Comparison of ENCODE assay signal across 30 mouse cellular contexts in the genomic region with DNA sequence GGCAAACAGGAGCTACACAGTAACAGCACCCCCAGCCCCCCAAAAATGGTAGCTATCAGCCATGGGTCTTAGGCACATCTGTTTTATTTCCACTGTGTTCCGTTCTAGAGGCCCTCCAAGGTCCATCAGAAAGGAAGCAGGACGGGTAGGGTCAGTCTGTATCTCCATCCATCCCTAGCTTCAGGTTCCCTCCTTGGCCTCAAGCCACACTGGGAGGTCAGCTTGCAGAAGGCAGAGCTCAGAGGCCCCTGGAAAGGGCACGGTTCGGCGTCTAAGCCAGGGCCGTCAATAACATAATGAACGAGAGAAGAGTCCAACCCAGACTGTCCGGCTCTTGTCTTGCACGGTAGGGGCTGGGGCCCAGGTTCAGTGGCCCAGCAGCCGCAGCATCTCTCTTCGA. TPM values are rescaled to one million over a fixed set of nuclear protein-coding genes. Genes with fewer than 3 reads are reported as not detected.
DNase-seq lines count a peak whose midpoint lies in the region; ATAC-seq and TF ChIP-seq lines count a peak whose summit lies in the region.
"Had no signal": no experiment of that assay in that cellular context is flagged by ENCODE, and none has a peak within 500 bp of the region (broad histone marks: within the 10 kb centered on the region; RNA-seq: fewer than 3 reads in every experiment).

No protein-coding gene starts in this region.

- peak overlapping the region; percentile 4 for H3K4me3 ChIP-seq in cerebellum, adult 2 months (replicated peaks; ENCODE audit: insufficient read depth, low read depth, low read length)
- H3K4me3 ChIP-seq: erythroblast, embryonic 14.5 days; forebrain, embryonic 12.5 days had no signal

- peaks cover 27% of the 10 kb centered on the region for H3K4me1 ChIP-seq in cerebellum, adult 2 months (ENCODE audit: control insufficient read depth, insufficient read depth, low read length)

- 26% methylated on average over 11 of the region's 11 CpGs for WGBS in cerebellum, adult 2 months

- TF ChIP-seq CTCF in cerebellum, adult 2 months (IDR thresholded peaks at IDR 0.05; ENCODE audit: borderline replicate concordance, insufficient read depth, low read depth, low read length), result no peak

- no peak for ATAC-seq in cerebellum, adult (ENCODE audit: insufficient number of reproducible peaks, low FRiP score, low TSS enrichment)
- ATAC-seq: activated CD4-positive, CD25-positive, alpha-beta regulatory T cell, adult 4 months; forebrain, embryonic 15.5 days; hindbrain, embryonic 16.5 days; intestine, embryonic 15.5 days had no signal

- DNase-seq in adrenal gland, adult (ENCODE audit: inconsistent age in 2 of 2, low spot score in 1 of 2), result peak; percentile 42 to 66
- no peak for DNase-seq in adrenal gland, postnatal 4 days (ENCODE audit: low spot score in 2 of 2)
- DNase-seq in cerebellum, adult 2 months, result peak in 1 of 2 experiments; percentile 53
- DNase-seq in cerebellum, postnatal 36 days, result no peak
- peak; percentile 42 to 64 for DNase-seq in cerebellum, postnatal 25 days
- DNase-seq: adrenal gland, postnatal 14 days; embryo, embryonic 11 days; gastrocnemius, postnatal 25 days; heart, adult 18-20 months; heart, postnatal 10 days; heart, postnatal 36 days; kidney, adult 11 months; kidney, adult 8-10 months had no signal

- H3K27ac ChIP-seq in cerebellum, adult 2 months (ENCODE audit: insufficient read depth, low read length), result peak overlapping the region; percentile 44
- H3K27ac ChIP-seq: embryonic facial prominence, embryonic 10.5 days; embryonic facial prominence, embryonic 13.5 days; forebrain, embryonic 12.5 days; forebrain, embryonic 15.5 days; heart, embryonic 15.5 days; hindbrain, embryonic 10.5 days; hindbrain, embryonic 13.5 days; intestine, embryonic 15.5 days had no signal

- no peak for TF ChIP-seq POLR2A in cerebellum, adult 2 months (IDR thresholded peaks at IDR 0.05; ENCODE audit: borderline replicate concordance, insufficient read depth, low read length)

- H3K27me3 ChIP-seq in cerebellum, adult 2 months (ENCODE audit: control insufficient read depth, insufficient read depth, low read length), result no peaks in the 10 kb centered on the region

RNA-seq across cellular contexts. Expression of gene Grin2c, which starts 0.9 kb away (rescaled TPM):
- 1 to 10 TPM; 1.8 to 2.0 TPM for total RNA-seq in adrenal gland, postnatal 4 days (2021)
- polyA plus RNA-seq in cerebellum, adult 2 months (2012; rRNA removed), result 249 and 283 TPM in 2 replicates
- total RNA-seq: heart, postnatal 10 days had no signal
- polyA plus RNA-seq: activated CD4-positive, CD25-positive, alpha-beta regulatory T cell, adult 4 months; embryonic facial prominence, embryonic 13.5 days; forebrain, embryonic 12.5 days; gonadal fat pad, adult 2 months had no signal

RNA-seq across cellular contexts. Expression of gene Fdxr, which starts 8.9 kb away (rescaled TPM):
- total RNA-seq in adrenal gland, postnatal 4 days (2021), result 100 to 1,000 TPM; 608 to 629 TPM
- polyA plus RNA-seq in cerebellum, adult 2 months (2012; rRNA removed), result 53.5 and 56.8 TPM in 2 replicates

RNA-seq across cellular contexts. Expression of gene Fads6, which starts 29.5 kb away (rescaled TPM):
- 10 to 100 TPM; 26.0 to 31.3 TPM for total RNA-seq in adrenal gland, postnatal 4 days (2021)
- polyA plus RNA-seq in cerebellum, adult 2 months (2012; rRNA removed), result 57.3 and 63.7 TPM in 2 replicates

RNA-seq across cellular contexts. Expression of gene Otop2, which starts 39.0 kb away (rescaled TPM):
- not detected for total RNA-seq in adrenal gland, postnatal 4 days (2021)
- 0.65 and 0.97 TPM in 2 replicates for polyA plus RNA-seq in cerebellum, adult 2 months (2012; rRNA removed)
- total RNA-seq: adrenal gland, adult 18-20 months; adrenal gland, postnatal 14 days; gastrocnemius, adult 8-10 months; gastrocnemius, postnatal 25 days; heart, adult 18-20 months; heart, postnatal 10 days; heart, postnatal 36 days had no signal
- polyA plus RNA-seq: activated CD4-positive, CD25-positive, alpha-beta regulatory T cell, adult 4 months; embryonic facial prominence, embryonic 10.5 days; erythroblast, embryonic 14.5 days; forebrain, embryonic 12.5 days; forebrain, embryonic 15.5 days; gonadal fat pad, adult 2 months; heart, embryonic 12.5 days; heart, embryonic 15.5 days; hindbrain, embryonic 10.5 days; hindbrain, embryonic 13.5 days; intestine, embryonic 15.5 days had no signal

RNA-seq across cellular contexts. Expression of gene Ush1g, which starts 53.9 kb away (rescaled TPM):
- under 1 TPM; 0.73 to 0.84 TPM for total RNA-seq in adrenal gland, postnatal 4 days (2021)
- polyA plus RNA-seq in cerebellum, adult 2 months (2012; rRNA removed), result 1.4 TPM in 2 replicates
- total RNA-seq: ES-E14 had no signal
- polyA plus RNA-seq: activated CD4-positive, CD25-positive, alpha-beta regulatory T cell, adult 4 months; embryonic facial prominence, embryonic 13.5 days; erythroblast, embryonic 14.5 days; forebrain, embryonic 12.5 days; gonadal fat pad, adult 2 months; intestine, embryonic 15.5 days had no signal

Comparison
In these comparisons a context has a peak if more than half of its experiments do, and no peak if none do; other contexts are left out.
1. DNase-seq: peak in adrenal gland, adult (2 of 2) and cerebellum, postnatal 25 days (2 of 2); none in adrenal gland, postnatal 4 days (0 of 2) and cerebellum, postnatal 36 days (0 of 2).